16 mouse cellular contexts compared by ENCODE assay signal in the genomic region with DNA sequence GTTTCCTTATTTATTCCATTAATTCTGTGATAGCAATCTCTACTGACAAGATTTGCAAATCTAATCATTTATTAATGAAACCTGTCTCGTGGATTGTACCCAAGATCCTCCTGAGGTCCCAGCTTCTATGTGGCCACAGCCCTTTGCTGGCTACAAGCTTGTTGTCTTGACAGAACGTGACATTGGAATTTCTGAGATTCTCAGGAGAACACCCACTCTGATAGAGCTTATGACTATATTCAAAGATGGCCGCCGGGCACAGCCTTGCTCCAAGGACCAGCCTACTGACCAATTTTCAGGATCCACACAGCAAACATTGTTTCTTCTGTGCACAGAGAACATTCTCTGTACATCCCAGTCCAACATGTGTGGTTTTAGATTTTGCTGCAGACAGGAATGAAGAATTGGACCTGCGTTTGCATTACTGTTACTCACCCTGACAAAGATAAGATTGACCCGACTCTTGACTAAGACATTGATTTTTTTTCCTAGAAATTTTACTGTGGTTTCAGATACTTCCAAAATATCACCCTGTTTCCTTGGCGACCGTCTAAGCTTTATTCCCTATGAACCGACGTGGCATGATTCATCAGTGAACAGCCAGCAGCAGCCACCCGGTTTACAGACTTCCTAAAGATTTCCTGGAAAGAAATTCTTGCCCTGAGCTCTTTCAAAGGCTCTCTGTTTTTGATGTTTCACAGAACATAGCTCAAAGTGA.
DNase-seq lines count a peak whose midpoint lies in the region; ATAC-seq and TF ChIP-seq lines count a peak whose summit lies in the region.
"Had no signal": no experiment of that assay in that cellular context is flagged by ENCODE, and none has a peak within 500 bp of the region (broad histone marks: within the 10 kb centered on the region; RNA-seq: fewer than 3 reads in every experiment).

No protein-coding gene starts in this region.

- H3K27ac ChIP-seq in hindbrain, embryonic 13.5 days, result 0 out of 2 replicates have a peak overlapping the region, but pooled peaks have one; percentile 41
- H3K27ac ChIP-seq in hindbrain, embryonic 10.5 days, result no peak overlapping the region
- H3K27ac ChIP-seq in hindbrain, embryonic 16.5 days (ENCODE audit: low read depth, low read length), result peak overlapping the region; percentile 16; the same call in 1 of the 2 replicates

- H3K36me3 ChIP-seq in hindbrain, embryonic 13.5 days, result no peaks in the 10 kb centered on the region
- no peaks in the 10 kb centered on the region for H3K36me3 ChIP-seq in hindbrain, embryonic 10.5 days
- H3K36me3 ChIP-seq in hindbrain, embryonic 16.5 days (ENCODE audit: control insufficient read depth, insufficient read depth, low read length), result no peaks in the 10 kb centered on the region

- DNase-seq in hindbrain, embryonic 10.5 days (ENCODE audit: low spot score), result no peak
- DNase-seq in brain, embryonic 14.5 days (ENCODE audit: low read depth), result peak; percentile 57
- DNase-seq in retina, embryonic 14.5 days (ENCODE audit: low spot score), result peak; percentile 37
- DNase-seq in adipocyte (ENCODE audit: low spot score), result no peak
- DNase-seq in adrenal gland, postnatal 14 days, result no peak
- DNase-seq: cerebellum, adult 11 months; cerebellum, postnatal 14 days; embryo, embryonic 11 days; gastrocnemius, postnatal 25 days; heart, postnatal 14 days; left cerebral cortex, postnatal 4 days; lung, adult 2 months; lung, postnatal 4 days had no signal

- H3K4me3 ChIP-seq in hindbrain, embryonic 13.5 days, result no peak overlapping the region
- H3K4me3 ChIP-seq in hindbrain, embryonic 10.5 days, result no peak overlapping the region
- H3K4me3 ChIP-seq in hindbrain, embryonic 16.5 days (ENCODE audit: low read length), result no peak overlapping the region

- H3K4me1 ChIP-seq in hindbrain, embryonic 13.5 days (replicated peaks), result peaks cover 46% of the 10 kb centered on the region
- H3K4me1 ChIP-seq in hindbrain, embryonic 10.5 days (replicated peaks), result peaks cover 32% of the 10 kb centered on the region
- H3K4me1 ChIP-seq in hindbrain, embryonic 16.5 days (ENCODE audit: control insufficient read depth, insufficient read depth, low read depth, low read length), result peaks cover 19% of the 10 kb centered on the region

- 68% methylated on average over 11 of the region's 11 CpGs for WGBS in hindbrain, embryonic 13.5 days
- WGBS in hindbrain, embryonic 10.5 days, result 89% methylated on average over 11 of the region's 11 CpGs
- WGBS in hindbrain, embryonic 16.5 days, result 51% methylated on average over 11 of the region's 11 CpGs

- no peak for ATAC-seq in hindbrain, embryonic 13.5 days (ENCODE audit: low FRiP score)
- ATAC-seq in hindbrain, embryonic 16.5 days, result no peak
- ATAC-seq: intestine, embryonic 16.5 days had no signal

- H3K9ac ChIP-seq in hindbrain, embryonic 13.5 days, result no peak overlapping the region
- no peak overlapping the region for H3K9ac ChIP-seq in hindbrain, embryonic 16.5 days (ENCODE audit: low read depth, low read length)

- H3K4me2 ChIP-seq in hindbrain, embryonic 13.5 days, result no peak overlapping the region
- H3K4me2 ChIP-seq in hindbrain, embryonic 16.5 days (ENCODE audit: low read length), result no peak overlapping the region

- no peaks in the 10 kb centered on the region for H3K27me3 ChIP-seq in hindbrain, embryonic 13.5 days
- H3K27me3 ChIP-seq in hindbrain, embryonic 10.5 days (ENCODE audit: insufficient read depth, poor library complexity, severe bottlenecking), result no peaks in the 10 kb centered on the region
- no peaks in the 10 kb centered on the region for H3K27me3 ChIP-seq in hindbrain, embryonic 16.5 days (replicated peaks; ENCODE audit: control insufficient read depth, insufficient read depth, low read length)

- 0 out of 2 replicates have a peak, but pooled peaks cover 5% of the 10 kb centered on the region for H3K9me3 ChIP-seq in hindbrain, embryonic 13.5 days
- no peaks in the 10 kb centered on the region; the same call in 1 of the 2 replicates for H3K9me3 ChIP-seq in hindbrain, embryonic 10.5 days
- H3K9me3 ChIP-seq in hindbrain, embryonic 16.5 days (ENCODE audit: control insufficient read depth, low read length), result no peaks in the 10 kb centered on the region

- TF ChIP-seq CTCF in brain, embryonic 14.5 days (IDR thresholded peaks at IDR 0.05; ENCODE audit: borderline replicate concordance, extremely low read depth, insufficient read depth, insufficient read length), result no peak

- no peak for TF ChIP-seq POLR2A in brain, embryonic 14.5 days (IDR thresholded peaks at IDR 0.05; ENCODE audit: borderline replicate concordance, extremely low read depth, insufficient read depth, insufficient read length, poor library complexity, severe bottlenecking)

Comparison
In these comparisons a context has a peak if more than half of its experiments do, and no peak if none do; other contexts are left out.
1. DNase-seq: peak in brain, embryonic 14.5 days (single experiment) and retina, embryonic 14.5 days (single experiment); none in hindbrain, embryonic 10.5 days (single experiment), adipocyte (single experiment) and adrenal gland, postnatal 14 days (single experiment).